ENCODE assay signal across 8 mouse cellular contexts in the genomic region with DNA sequence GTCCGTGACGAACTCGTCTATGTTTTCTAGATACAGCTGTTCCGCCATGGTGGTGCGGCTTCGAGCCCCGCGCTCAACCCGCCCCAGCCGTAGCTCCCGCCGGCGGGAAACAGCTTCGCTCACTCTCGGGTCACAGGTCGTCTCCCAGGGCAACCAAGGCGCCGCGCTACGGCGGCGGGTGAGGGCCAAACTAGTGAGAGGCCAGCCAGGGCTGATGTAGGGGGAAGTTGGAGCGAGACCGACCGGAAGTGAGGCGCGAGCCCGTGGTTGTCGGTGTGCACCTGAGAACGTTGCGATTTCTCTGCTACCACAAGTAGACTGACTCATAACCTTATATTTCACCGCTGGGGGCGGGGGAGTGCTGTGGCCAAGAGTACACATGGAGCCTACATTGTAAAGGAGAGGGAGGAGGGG. TPM values are rescaled to one million over a fixed set of nuclear protein-coding genes. Genes with fewer than 3 reads are reported as not detected.
DNase-seq lines count a peak whose midpoint lies in the region; ATAC-seq and TF ChIP-seq lines count a peak whose summit lies in the region.

Gene Pold3, minus strand, starts transcription at position 190 of the 414 bp plus-strand sequence.

- peak; percentile 47 to 78; a peak in 3 of 4 replicates for TF ChIP-seq POLR2A in MEL (IDR thresholded peaks at IDR 0.05; ENCODE audit: control insufficient read depth in 1 of 2, insufficient read depth in 1 of 2, low read depth in 1 of 2, low read length in 2 of 2, poor library complexity in 1 of 2)
- peak; percentile 84; the same call in 1 of the 2 replicates for TF ChIP-seq POLR2A in cerebellum, adult 2 months (IDR thresholded peaks at IDR 0.05; ENCODE audit: borderline replicate concordance, insufficient read depth, low read length)

- peak; percentile 96 for ATAC-seq in forebrain, postnatal 0 days
- peak; percentile 95 for ATAC-seq in lung, embryonic 15.5 days (ENCODE audit: borderline replicate concordance, extremely low read depth, low FRiP score, low TSS enrichment)

- peak within 1 kb of the TSS; percentile 78 for H3K4me2 ChIP-seq in forebrain, postnatal 0 days (ENCODE audit: low read depth)
- peak within 1 kb of the TSS; percentile 63 for H3K4me2 ChIP-seq in lung, embryonic 15.5 days

- H3K4me1 ChIP-seq in MEL (ENCODE audit: control insufficient read depth in 1 of 2, insufficient read depth in 2 of 2, low read length in 2 of 2), result peaks cover 0 to 10% of the 10 kb centered on the region in 2 experiments; a peak in 2 of 4 replicates
- H3K4me1 ChIP-seq in cerebellum, adult 2 months (ENCODE audit: control insufficient read depth, insufficient read depth, low read length), result no peaks in the 10 kb centered on the region
- H3K4me1 ChIP-seq in forebrain, postnatal 0 days (ENCODE audit: insufficient read depth), result peaks cover 9% of the 10 kb centered on the region; the same call in 1 of the 2 replicates
- H3K4me1 ChIP-seq in lung, embryonic 15.5 days, result peaks cover 11% of the 10 kb centered on the region

- H3K27ac ChIP-seq in MEL (ENCODE audit: control insufficient read depth, low read depth, low read length), result peak within 1 kb of the TSS; percentile 70
- no peak within 1 kb of the TSS for H3K27ac ChIP-seq in cerebellum, adult 2 months (ENCODE audit: insufficient read depth, low read length)
- peak within 1 kb of the TSS; percentile 78 for H3K27ac ChIP-seq in forebrain, postnatal 0 days (ENCODE audit: low read depth, low read length)
- peak within 1 kb of the TSS; percentile 95 for H3K27ac ChIP-seq in lung, embryonic 15.5 days

- H3K9me3 ChIP-seq in MEL (replicated peaks; ENCODE audit: insufficient read depth, low read length), result no peaks in the 10 kb centered on the region
- no peaks in the 10 kb centered on the region for H3K9me3 ChIP-seq in forebrain, postnatal 0 days (ENCODE audit: low read length)
- H3K9me3 ChIP-seq in lung, embryonic 15.5 days, result no peaks in the 10 kb centered on the region

- peak; percentile 98 for DNase-seq in MEL (ENCODE audit: low read depth, low spot score)
- peak; percentile 98 to 100 for DNase-seq in cerebellum, adult 2 months
- DNase-seq in forebrain, postnatal 0 days, result peak; percentile 99
- peak; percentile 100 for DNase-seq in heart, postnatal 4 days
- peak; percentile 96 to 99 for DNase-seq in layer of hippocampus, adult 8-10 months (ENCODE audit: low spot score in 2 of 2)
- peak; percentile 96 for DNase-seq in ovary, adult 18-20 months (ENCODE audit: low spot score)
- peak; percentile 98 for DNase-seq in thymus, postnatal 0 days (ENCODE audit: low spot score)

- H3K27me3 ChIP-seq in MEL (ENCODE audit: control insufficient read depth in 1 of 2, insufficient read depth in 2 of 2, low read length in 2 of 2), result no peaks in the 10 kb centered on the region
- H3K27me3 ChIP-seq in cerebellum, adult 2 months (ENCODE audit: control insufficient read depth, insufficient read depth, low read length), result no peaks in the 10 kb centered on the region
- H3K27me3 ChIP-seq in forebrain, postnatal 0 days (ENCODE audit: insufficient read depth, low read length), result no peaks in the 10 kb centered on the region
- H3K27me3 ChIP-seq in lung, embryonic 15.5 days, result no peaks in the 10 kb centered on the region

- TF ChIP-seq EP300 in MEL (IDR thresholded peaks at IDR 0.05; ENCODE audit: low read depth in 1 of 2, low read length in 2 of 2), result peak in 1 of 2 experiments; percentile 56; a peak in 2 of 4 replicates

- no peak for TF ChIP-seq RAD21 in MEL (IDR thresholded peaks at IDR 0.05; ENCODE audit: low read depth, low read length)

- peak within 1 kb of the TSS; percentile 91 for H3K9ac ChIP-seq in MEL (ENCODE audit: control insufficient read depth, low read depth, low read length, poor library complexity, severe bottlenecking)
- H3K9ac ChIP-seq in forebrain, postnatal 0 days, result peak within 1 kb of the TSS; percentile 76
- H3K9ac ChIP-seq in lung, embryonic 15.5 days, result peak within 1 kb of the TSS; percentile 96

- no peak for TF ChIP-seq CTCF in MEL (IDR thresholded peaks at IDR 0.05 in 2 of 3, conservative IDR thresholded peaks at IDR 0.05 in 1 of 3; ENCODE audit: control insufficient read depth in 1 of 3, insufficient read depth in 1 of 3, low read depth in 2 of 3, low read length in 3 of 3, poor library complexity in 1 of 3, severe bottlenecking in 1 of 3)
- no peak for TF ChIP-seq CTCF in cerebellum, adult 2 months (IDR thresholded peaks at IDR 0.05; ENCODE audit: borderline replicate concordance, insufficient read depth, low read depth, low read length)
- TF ChIP-seq CTCF in forebrain, postnatal 0 days (IDR thresholded peaks at IDR 0.05; ENCODE audit: low read depth), result no peak; the same call in 1 of the 2 replicates

- H3K4me3 ChIP-seq in MEL (ENCODE audit: control insufficient read depth in 1 of 2, insufficient read depth in 1 of 2, low read depth in 2 of 2, low read length in 2 of 2), result peak within 1 kb of the TSS; percentile 65 to 66
- peak within 1 kb of the TSS; percentile 81 for H3K4me3 ChIP-seq in cerebellum, adult 2 months (replicated peaks; ENCODE audit: insufficient read depth, low read depth, low read length)
- H3K4me3 ChIP-seq in forebrain, postnatal 0 days (ENCODE audit: low read depth, low read length), result peak within 1 kb of the TSS; percentile 85
- H3K4me3 ChIP-seq in lung, embryonic 15.5 days, result peak within 1 kb of the TSS; percentile 97

- WGBS in cerebellum, adult 2 months, result under 1% methylated on average over 33 of the region's 33 CpGs
- under 1% methylated on average over 33 of the region's 33 CpGs for WGBS in forebrain, postnatal 0 days
- WGBS in lung, embryonic 15.5 days, result 3% methylated on average over 31 of the region's 33 CpGs

- peaks cover 17% of the 10 kb centered on the region for H3K79me2 ChIP-seq in MEL (ENCODE audit: control insufficient read depth, insufficient read depth, low read length, poor library complexity)

- H3K36me3 ChIP-seq in MEL (ENCODE audit: control insufficient read depth in 1 of 2, insufficient read depth in 2 of 2, low read length in 2 of 2), result peaks cover under 1 to 17% of the 10 kb centered on the region in 2 experiments; a peak in 3 of 4 replicates
- H3K36me3 ChIP-seq in forebrain, postnatal 0 days (ENCODE audit: insufficient read depth), result peaks cover 9% of the 10 kb centered on the region
- H3K36me3 ChIP-seq in lung, embryonic 15.5 days, result peaks cover 17% of the 10 kb centered on the region

TF ChIP-seq in MEL, 35 proteins besides CTCF, POLR2A, EP300 and RAD21:
- TF ChIP-seq MAZ (IDR thresholded peaks at IDR 0.05; ENCODE audit: low read depth, low read length) (peak; percentile 62), POLR2AphosphoS5 (IDR thresholded peaks at IDR 0.05; ENCODE audit: borderline replicate concordance, low read depth, low read length) (no peak), HCFC1 (IDR thresholded peaks at IDR 0.05; ENCODE audit: low read depth, low read length) (peak; percentile 93), ZKSCAN1 (IDR thresholded peaks at IDR 0.05; ENCODE audit: low read depth, low read length) (no peak), ELF1 (IDR thresholded peaks at IDR 0.05; ENCODE audit: low read depth, low read length) (peak; percentile 91), POLR2AphosphoS2 (IDR thresholded peaks at IDR 0.05; ENCODE audit: low read length) (peak; percentile 69; the same call in 1 of the 2 replicates), MXI1 (IDR thresholded peaks at IDR 0.05; ENCODE audit: low read depth, low read length) (peak; percentile 87), CHD2 (IDR thresholded peaks at IDR 0.05; ENCODE audit: low read length) (no peak), GATA1 (IDR thresholded peaks at IDR 0.05; ENCODE audit: low read depth, low read length) (no peak), SIN3A (IDR thresholded peaks at IDR 0.05; ENCODE audit: low read length) (peak; percentile 99), MAX (IDR thresholded peaks at IDR 0.05; ENCODE audit: low read length) (peak; percentile 75), TAL1 (IDR thresholded peaks at IDR 0.05; ENCODE audit: low read length) (no peak), KAT2A (conservative IDR thresholded peaks at IDR 0.05; ENCODE audit: low read depth, low read length) (peak; percentile 84), ETS1 (IDR thresholded peaks at IDR 0.05; ENCODE audit: low read depth, low read length) (peak; percentile 69; the same call in 1 of the 2 replicates), E2F4 (IDR thresholded peaks at IDR 0.05; ENCODE audit: borderline replicate concordance, low read depth, low read length) (peak; percentile 100), TBP (IDR thresholded peaks at IDR 0.05; ENCODE audit: low read depth, low read length) (peak; percentile 79; the same call in 1 of the 2 replicates), USF1 (IDR thresholded peaks at IDR 0.05; ENCODE audit: low read depth, low read length) (no peak), TCF12 (IDR thresholded peaks at IDR 0.05; ENCODE audit: low read depth, low read length) (peak; percentile 52; the same call in 1 of the 2 replicates), NELFE (IDR thresholded peaks at IDR 0.05; ENCODE audit: low read depth, low read length) (peak; percentile 64; the same call in 1 of the 2 replicates), USF2 (IDR thresholded peaks at IDR 0.05; ENCODE audit: borderline replicate concordance in 1 of 2, insufficient read depth in 1 of 2, low read depth in 1 of 2, low read length in 2 of 2) (no peak), UBTF (IDR thresholded peaks at IDR 0.05; ENCODE audit: borderline replicate concordance, insufficient read depth, low read depth, low read length) (no peak), MYC (IDR thresholded peaks at IDR 0.05; ENCODE audit: low read depth, low read length) (peak; percentile 55)

RNA-seq across cellular contexts. Expression of gene Pold3, which starts in this region (rescaled TPM):
- 57.1 and 67.6 TPM in 2 replicates for total RNA-seq in MEL (2012; rRNA removed)
- polyA plus RNA-seq in MEL (2012; ENCODE audit: insufficient read depth in 1 of 2, insufficient read length in 2 of 2, low read depth in 1 of 2, low replicate concordance in 2 of 2, missing spikeins in 1 of 2), result 10 to 100 TPM in 1 of 2 experiments, not detected in 1; 98.1 TPM
- polyA plus RNA-seq in cerebellum, adult 2 months (2012; rRNA removed), result 25.8 and 27.3 TPM in 2 replicates
- total RNA-seq in forebrain, postnatal 0 days (2014; rRNA removed), result 38.9 and 48.7 TPM in 2 replicates
- 31.7 and 40.1 TPM in 2 replicates for polyA plus RNA-seq in forebrain, postnatal 0 days (2015; fragmentation: Nextera tagmentation; extraction: Ambion mirVana)
- 10 to 100 TPM; 28.9 to 29.1 TPM for total RNA-seq in heart, postnatal 4 days (2021)
- total RNA-seq in layer of hippocampus, adult 8-10 months (2022), result 10 to 100 TPM; 33.8 to 35.1 (median 34.8) TPM
- 61.1 and 62.2 TPM in 2 replicates for polyA plus RNA-seq in lung, embryonic 15.5 days (2015; fragmentation: Nextera tagmentation; extraction: Ambion mirVana)
- 53.2 and 57.2 TPM in 2 replicates for polyA plus RNA-seq in thymus, postnatal 0 days (2015; fragmentation: Nextera tagmentation; extraction: Ambion mirVana)
